8 mouse cellular contexts compared by ENCODE assay signal in genomic region chrX:104669850-104670756, GRCm38 (mm10). TPM values are rescaled to one million over a fixed set of nuclear protein-coding genes. Genes with fewer than 3 reads are reported as not detected.
A peak's percentile ranks its signal among the peaks of the same experiment; 100 is the strongest.
DNase-seq lines count a peak whose midpoint lies in the region; ATAC-seq and TF ChIP-seq lines count a peak whose summit lies in the region.

No protein-coding gene starts in this region.

- ATAC-seq in embryonic facial prominence, embryonic 11.5 days (replicated peaks; ENCODE audit: insufficient number of reproducible peaks, low FRiP score, low TSS enrichment, low read depth) = no peak
- no peak; the same call in 1 of the 2 replicates for ATAC-seq in hindbrain, postnatal 0 days
- ATAC-seq in megakaryocyte progenitor cell, adult 5-6 weeks (replicated peaks; ENCODE audit: poor library complexity) = peak; percentile 39

- H3K9ac ChIP-seq in embryonic facial prominence, embryonic 11.5 days (replicated peaks; ENCODE audit: low read length) = peak overlapping the region; percentile 73
- H3K9ac ChIP-seq in hindbrain, postnatal 0 days (replicated peaks; ENCODE audit: low read length) = peak overlapping the region; percentile 54

- no peaks in the 10 kb centered on the region for H3K36me3 ChIP-seq in embryonic facial prominence, embryonic 11.5 days (replicated peaks; ENCODE audit: control insufficient read depth, insufficient read depth, low read depth, low read length)
- no peaks in the 10 kb centered on the region for H3K36me3 ChIP-seq in hindbrain, postnatal 0 days (ENCODE audit: insufficient read depth, low read length)

- H3K4me1 ChIP-seq in embryonic facial prominence, embryonic 11.5 days (ENCODE audit: control insufficient read depth, insufficient read depth, low read length) = no peaks in the 10 kb centered on the region
- H3K4me1 ChIP-seq in hindbrain, postnatal 0 days (ENCODE audit: insufficient read depth, low read length) = no peaks in the 10 kb centered on the region

- H3K4me3 ChIP-seq in embryonic facial prominence, embryonic 11.5 days (ENCODE audit: low read depth, low read length) = peak overlapping the region; percentile 50
- peak overlapping the region; percentile 47 for H3K4me3 ChIP-seq in hindbrain, postnatal 0 days (ENCODE audit: low read length)

- H3K9me3 ChIP-seq in embryonic facial prominence, embryonic 11.5 days (replicated peaks; ENCODE audit: control insufficient read depth, low read length) = no peaks in the 10 kb centered on the region
- no peaks in the 10 kb centered on the region for H3K9me3 ChIP-seq in hindbrain, postnatal 0 days (ENCODE audit: low read length)

- 25% methylated on average over 19 of the region's 19 CpGs for WGBS in embryonic facial prominence, embryonic 11.5 days
- 26% methylated on average over 19 of the region's 19 CpGs for WGBS in hindbrain, postnatal 0 days

- TF ChIP-seq CTCF in hindbrain, postnatal 0 days (IDR thresholded peaks at IDR 0.05; ENCODE audit: low read depth) = no peak

- H3K4me2 ChIP-seq in embryonic facial prominence, embryonic 11.5 days (ENCODE audit: low read depth, low read length) = peak overlapping the region; percentile 49
- H3K4me2 ChIP-seq in hindbrain, postnatal 0 days (ENCODE audit: low read depth, low read length) = peak overlapping the region; percentile 63

- peak; percentile 1 for DNase-seq in layer of hippocampus, adult 11-12 months (ENCODE audit: low spot score)
- no peak for DNase-seq in layer of hippocampus, postnatal 10 days (ENCODE audit: low spot score in 2 of 2)
- peak; percentile 0 for DNase-seq in embryonic facial prominence, embryonic 11.5 days (ENCODE audit: low spot score)
- DNase-seq in hindbrain, postnatal 0 days (ENCODE audit: low spot score) = no peak
- DNase-seq in urinary bladder, postnatal 25 days (ENCODE audit: low spot score) = no peak
- DNase-seq in adrenal gland, adult (ENCODE audit: inconsistent age in 2 of 2, low spot score in 1 of 2) = no peak
- no peak for DNase-seq in cerebellum, adult 9-10 months

- peak overlapping the region; percentile 41 for H3K27ac ChIP-seq in embryonic facial prominence, embryonic 11.5 days (replicated peaks; ENCODE audit: low read depth, low read length)
- peak overlapping the region; percentile 56; the same call in 1 of the 2 replicates for H3K27ac ChIP-seq in hindbrain, postnatal 0 days

- no peaks in the 10 kb centered on the region for H3K27me3 ChIP-seq in embryonic facial prominence, embryonic 11.5 days (ENCODE audit: control insufficient read depth, insufficient read depth, low read length)
- H3K27me3 ChIP-seq in hindbrain, postnatal 0 days (ENCODE audit: insufficient read depth, low read length) = no peaks in the 10 kb centered on the region

RNA-seq across cellular contexts. Expression of gene Zdhhc15, which starts 0.8 kb away (rescaled TPM):
- total RNA-seq in layer of hippocampus, postnatal 10 days (2021) = 1 to 10 TPM; 6.1 to 6.3 TPM
- 18.5 and 18.9 TPM in 2 replicates for polyA plus RNA-seq in embryonic facial prominence, embryonic 11.5 days (2014; fragmentation: Nextera tagmentation; extraction: Ambion mirVana)
- 3.9 and 5.6 TPM in 2 replicates for total RNA-seq in hindbrain, postnatal 0 days (2014; rRNA removed)
- 2.1 and 2.6 TPM in 2 replicates for polyA plus RNA-seq in hindbrain, postnatal 0 days (2015; fragmentation: Nextera tagmentation; extraction: Ambion mirVana)
- 1.9 and 2.0 TPM in 2 replicates for total RNA-seq in megakaryocyte progenitor cell, adult 5-6 weeks (2015)
- total RNA-seq in megakaryocyte progenitor cell, adult 5-6 weeks (2017) = 1.6 and 2.2 TPM in 2 replicates

Comparison
In these comparisons a context has a peak if more than half of its experiments do, and no peak if none do; other contexts are left out.
1. DNase-seq: peak in layer of hippocampus, adult 11-12 months (single experiment) and embryonic facial prominence, embryonic 11.5 days (single experiment); none in layer of hippocampus, postnatal 10 days (0 of 2), hindbrain, postnatal 0 days (single experiment), urinary bladder, postnatal 25 days (single experiment), adrenal gland, adult (0 of 2) and cerebellum, adult 9-10 months (single experiment).